Mouse (Mus musculus): Measurements from ENCODE around the gene Rnf223. TPM values are rescaled to one million over a fixed set of nuclear protein-coding genes. Genes with fewer than 3 reads are reported as not detected.

Gene Rnf223
- polyA plus RNA-seq (2015; fragmentation: Nextera tagmentation; extraction: Ambion mirVana) = 1.2 and 1.4 TPM in 2 replicates

GRCm38 (mm10) chr4:156130436-156130835, at the start of gene Rnf223:
Gene Rnf223 (plus strand): TSS chr4:156130513.

GRCm38 (mm10) chr4:156109570-156110331, 20.6 kb upstream of the Rnf223 start, which contains the start of gene 9430015G10Rik:
Gene 9430015G10Rik (plus strand): TSS chr4:156109982.

Other genes with a start within 250 kb of the Rnf223 start
- 37.0 and 40.7 TPM in 2 replicates for gene Pusl1, start 238.7 kb upstream of the Rnf223 start, polyA plus RNA-seq (2015; fragmentation: Nextera tagmentation; extraction: Ambion mirVana)
- 9.9 and 10.4 TPM in 2 replicates for gene Acap3, start 238.7 kb upstream of the Rnf223 start, polyA plus RNA-seq (2015; fragmentation: Nextera tagmentation; extraction: Ambion mirVana)
- gene Ube2j2, start 186.7 kb upstream of the Rnf223 start, polyA plus RNA-seq (2015; fragmentation: Nextera tagmentation; extraction: Ambion mirVana) = 69.0 and 72.3 TPM in 2 replicates
- gene C1qtnf12, start 168.2 kb upstream of the Rnf223 start, polyA plus RNA-seq (2015; fragmentation: Nextera tagmentation; extraction: Ambion mirVana) = 32.4 and 35.1 TPM in 2 replicates
- 9.5 and 10.8 TPM in 2 replicates for gene B3galt6, start 137.9 kb upstream of the Rnf223 start, polyA plus RNA-seq (2015; fragmentation: Nextera tagmentation; extraction: Ambion mirVana)
- gene Sdf4, start 137.6 kb upstream of the Rnf223 start, polyA plus RNA-seq (2015; fragmentation: Nextera tagmentation; extraction: Ambion mirVana) = 117 and 120 TPM in 2 replicates
- 0.46 and 0.61 TPM in 2 replicates for gene Tnfrsf4, start 116.7 kb upstream of the Rnf223 start, polyA plus RNA-seq (2015; fragmentation: Nextera tagmentation; extraction: Ambion mirVana)
- 1.2 and 1.8 TPM in 2 replicates for gene Tnfrsf18, start 104.3 kb upstream of the Rnf223 start, polyA plus RNA-seq (2015; fragmentation: Nextera tagmentation; extraction: Ambion mirVana)
- 1.7 and 2.4 TPM in 2 replicates for gene Ttll10, start 71.1 kb upstream of the Rnf223 start, polyA plus RNA-seq (2015; fragmentation: Nextera tagmentation; extraction: Ambion mirVana)
- 5.8 and 6.9 TPM in 2 replicates for gene 9430015G10Rik, start 20.5 kb upstream of the Rnf223 start, polyA plus RNA-seq (2015; fragmentation: Nextera tagmentation; extraction: Ambion mirVana)
- 21.2 and 22.6 TPM in 2 replicates for gene Agrn, start 67.0 kb downstream of the Rnf223 start, polyA plus RNA-seq (2015; fragmentation: Nextera tagmentation; extraction: Ambion mirVana)
- gene Isg15, start 70.3 kb downstream of the Rnf223 start, polyA plus RNA-seq (2015; fragmentation: Nextera tagmentation; extraction: Ambion mirVana) = 5.7 and 11.4 TPM in 2 replicates
- 0.70 and 0.96 TPM in 2 replicates for gene AW011738, start 72.8 kb downstream of the Rnf223 start, polyA plus RNA-seq (2015; fragmentation: Nextera tagmentation; extraction: Ambion mirVana)
- gene Perm1, start 85.4 kb downstream of the Rnf223 start, polyA plus RNA-seq (2015; fragmentation: Nextera tagmentation; extraction: Ambion mirVana) = 0.17 and 0.35 TPM in 2 replicates
- 12.3 and 12.7 TPM in 2 replicates for gene Plekhn1, start 104.3 kb downstream of the Rnf223 start, polyA plus RNA-seq (2015; fragmentation: Nextera tagmentation; extraction: Ambion mirVana)
- gene Noc2l, start 105.5 kb downstream of the Rnf223 start, polyA plus RNA-seq (2015; fragmentation: Nextera tagmentation; extraction: Ambion mirVana) = 35.2 and 35.4 TPM in 2 replicates
- 0.89 and 0.91 TPM in 2 replicates for gene Samd11, start 125.1 kb downstream of the Rnf223 start, polyA plus RNA-seq (2015; fragmentation: Nextera tagmentation; extraction: Ambion mirVana)
- not detected in 2 replicates for gene Vmn2r-ps159, start 200.6 kb downstream of the Rnf223 start, polyA plus RNA-seq (2015; fragmentation: Nextera tagmentation; extraction: Ambion mirVana)

All from urinary bladder, postnatal 0 days (tissue).